Mouse (Mus musculus) common myeloid progenitor, adult 5-6 weeks (primary cell): ENCODE results near the gene Gm45837. TPM values are rescaled to one million over a fixed set of nuclear protein-coding genes. Genes with fewer than 3 reads are reported as not detected.

Experiments used
- ATAC-seq: replicated peaks from 2 replicates; pipeline ENCODE4 v1.8.0; 2016; ENCODE audit warnings: low read depth, mild to moderate bottlenecking, moderate TSS enrichment, inconsistent platforms; ENCODE audit not compliant: poor library complexity, severe bottlenecking
- total RNA-seq: library from RNA; stranded (forward); fragments of 200-1000, 187-1606 nt; gene quantifications from 2 replicates; pipeline ENCODE4 v1.2.3, GENCODE M21; 2017

Gm45837 gene
- total RNA-seq, 1 experiment from 2014 or later, result 6.5 TPM

DNA sequence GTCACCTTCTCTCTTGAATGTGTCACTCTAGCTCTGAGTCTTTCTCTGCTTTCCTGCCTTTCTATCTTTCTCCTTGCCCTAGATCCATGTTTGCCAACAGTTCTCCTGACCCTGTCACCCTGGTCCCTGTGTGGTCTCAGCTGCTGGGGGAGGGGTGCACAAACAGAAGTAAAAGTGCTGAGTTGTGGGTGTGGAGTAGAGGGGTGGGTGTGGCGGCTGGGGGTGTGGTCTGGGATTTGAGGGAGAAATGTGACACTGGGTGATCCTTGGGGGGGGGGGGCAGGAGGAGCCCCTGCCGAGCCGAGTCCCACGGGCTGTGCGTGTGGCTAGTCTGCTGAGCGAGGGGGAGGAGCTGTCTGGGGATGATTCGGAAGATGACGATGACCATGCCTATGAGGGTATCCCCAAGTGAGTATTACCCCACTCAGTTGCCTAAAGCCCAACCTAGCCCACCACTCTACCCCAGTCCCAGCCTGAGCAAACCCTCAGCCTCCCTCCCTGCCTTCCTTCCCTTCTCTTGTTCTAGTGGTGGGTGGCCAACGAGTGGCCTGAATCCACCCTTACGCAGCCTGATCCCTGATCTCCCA, 24.7 kb upstream of the Gm45837 start:
- no peak for ATAC-seq

DNA sequence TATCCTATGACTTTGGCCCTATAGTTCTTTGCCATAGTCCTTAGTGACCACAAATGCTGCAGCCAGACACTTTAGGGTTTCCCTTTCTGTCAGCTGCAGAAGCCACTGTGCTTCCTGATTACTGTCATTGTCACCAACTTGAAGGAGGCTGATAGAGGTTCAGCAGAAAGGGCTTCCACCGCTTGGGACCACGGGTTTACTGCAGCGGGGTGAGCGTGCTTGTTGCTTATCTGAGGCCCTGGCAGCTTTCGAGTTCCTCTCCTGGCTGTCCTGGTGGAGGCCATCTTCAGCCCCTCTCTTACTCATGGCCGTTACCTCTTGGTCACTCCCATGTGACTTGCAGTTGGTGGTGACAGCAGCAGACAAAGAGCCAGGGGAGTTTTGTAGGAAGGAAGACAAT, 21.4 kb upstream of the Gm45837 start:
- peak; percentile 71 for ATAC-seq

DNA sequence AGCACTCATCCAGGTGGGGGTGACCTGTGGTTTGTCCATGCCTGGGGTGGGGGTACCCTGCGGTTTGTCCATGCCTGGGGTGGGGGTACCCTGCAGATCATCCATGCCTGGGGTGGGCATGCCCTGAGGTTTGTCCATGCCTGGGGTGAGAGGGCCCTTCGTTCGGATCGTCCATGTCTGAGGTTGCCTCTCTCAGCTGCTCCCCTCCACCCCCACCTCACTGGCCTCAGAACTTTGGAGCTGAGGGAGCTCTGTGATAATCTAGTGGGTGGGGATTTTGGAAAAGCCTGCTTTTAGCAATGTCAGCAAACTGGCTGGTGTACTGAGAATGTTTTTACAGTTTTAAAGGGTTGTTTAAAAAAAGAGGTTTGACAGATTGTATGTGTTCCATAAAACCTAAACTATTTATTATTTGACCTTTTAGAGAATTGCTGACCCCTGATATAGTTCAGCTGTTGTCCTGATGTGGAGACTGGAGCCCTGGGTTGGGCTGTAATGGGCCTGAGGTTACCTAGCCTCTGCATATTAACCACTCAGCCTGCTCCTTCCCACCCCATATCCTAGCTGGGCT, 18.7 kb upstream of the Gm45837 start:
- ATAC-seq, result no peak

DNA sequence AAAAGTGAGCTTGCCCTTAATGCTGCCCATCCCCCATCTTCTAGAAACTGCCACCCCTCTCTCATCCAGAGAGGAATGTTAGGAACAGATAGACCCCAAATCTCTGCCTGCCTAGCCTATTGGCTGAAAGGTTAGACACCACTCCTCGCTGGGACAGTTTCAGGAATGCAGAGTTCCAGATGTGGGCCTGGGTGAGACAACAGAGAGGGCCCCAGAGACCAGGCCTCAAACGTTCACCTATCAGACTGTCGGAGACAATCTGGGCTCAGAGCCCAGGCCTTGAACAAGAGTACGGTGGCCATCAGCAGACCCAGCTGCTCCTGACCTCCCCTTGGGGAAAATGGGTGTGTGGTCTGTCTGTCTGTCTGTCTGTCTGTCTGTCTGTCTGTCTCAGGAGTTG, 17.7 kb upstream of the Gm45837 start:
- no peak for ATAC-seq

DNA sequence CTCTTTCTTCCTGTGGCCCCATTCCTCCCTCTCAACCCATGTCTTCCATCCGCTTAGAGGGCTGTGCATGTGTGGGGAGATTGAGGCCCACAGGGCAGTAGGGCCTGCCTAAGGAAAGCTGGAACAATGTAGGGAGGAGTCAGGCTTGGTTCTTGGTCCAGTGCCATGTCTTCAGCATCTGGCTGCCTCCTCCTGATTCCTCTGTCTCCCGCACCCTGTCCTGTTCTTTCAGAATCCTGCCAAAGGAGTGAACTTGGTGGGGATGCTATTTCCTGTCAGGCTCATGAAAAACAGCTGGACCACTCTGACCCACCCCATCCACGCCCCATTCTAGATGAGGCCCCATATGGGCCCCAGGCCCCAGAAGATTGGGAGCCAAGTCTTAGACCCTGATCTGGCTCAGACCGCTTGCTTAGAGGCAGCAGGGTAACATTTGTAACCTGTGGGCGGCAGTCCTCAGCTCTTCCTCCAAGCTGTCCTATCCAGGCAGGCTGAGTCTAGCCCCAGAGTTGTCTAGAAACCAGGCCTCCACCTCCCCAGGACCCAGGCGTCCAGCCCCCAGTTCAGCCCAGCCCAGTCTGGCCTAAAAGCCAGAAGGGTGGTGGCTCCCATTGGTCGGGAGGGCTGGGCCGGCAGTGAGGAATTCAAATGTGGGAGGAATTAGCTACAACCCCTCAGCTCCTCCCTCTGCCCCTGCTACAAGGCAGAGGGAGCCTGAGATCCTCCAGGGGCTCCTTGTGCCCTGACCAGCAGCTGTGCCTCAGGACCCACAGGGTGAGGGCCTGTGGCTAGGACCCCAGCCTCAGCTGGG, 16.8 kb upstream of the Gm45837 start:
- no peak for ATAC-seq

DNA sequence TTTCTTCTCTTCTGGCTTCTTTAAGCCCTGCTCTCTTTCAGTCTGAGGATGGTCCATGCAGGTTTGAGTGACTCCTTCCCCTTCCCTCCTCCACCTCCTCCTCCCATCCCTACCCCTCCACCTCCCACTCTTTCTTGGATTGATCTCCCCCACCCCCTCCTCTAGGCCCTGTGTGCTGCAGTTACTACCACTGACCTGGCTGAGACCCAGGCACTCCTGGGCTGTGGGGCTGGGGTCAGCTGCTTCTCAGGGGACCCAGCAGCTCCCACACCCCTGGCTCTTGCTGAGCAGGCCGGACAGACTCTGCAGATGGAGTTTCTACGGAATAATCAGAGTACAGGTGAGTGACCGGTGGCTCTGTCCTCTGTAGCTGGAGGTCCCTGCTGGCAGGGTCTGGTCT, 16.1 kb upstream of the Gm45837 start:
- ATAC-seq, result no peak

DNA sequence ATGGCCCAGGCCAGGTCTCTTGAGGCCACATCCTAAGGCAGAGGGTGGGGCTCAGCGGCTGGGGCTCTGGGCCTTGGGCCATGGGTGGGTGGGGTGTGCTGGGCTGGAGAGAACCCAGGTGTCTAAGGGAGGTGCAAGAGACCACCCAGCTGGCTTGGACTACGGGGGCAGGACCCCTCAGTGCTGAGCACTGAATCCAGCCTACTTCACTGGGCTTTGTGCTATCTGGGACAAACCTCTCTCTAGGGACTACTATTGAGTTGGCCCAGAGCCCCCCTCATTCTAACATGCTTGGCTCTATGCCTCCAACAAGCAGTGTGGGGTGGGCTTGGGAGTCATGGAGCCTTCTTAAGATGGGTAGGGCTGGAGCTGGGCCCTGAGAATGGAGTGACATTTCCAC, 15.2 kb upstream of the Gm45837 start:
- no peak for ATAC-seq

DNA sequence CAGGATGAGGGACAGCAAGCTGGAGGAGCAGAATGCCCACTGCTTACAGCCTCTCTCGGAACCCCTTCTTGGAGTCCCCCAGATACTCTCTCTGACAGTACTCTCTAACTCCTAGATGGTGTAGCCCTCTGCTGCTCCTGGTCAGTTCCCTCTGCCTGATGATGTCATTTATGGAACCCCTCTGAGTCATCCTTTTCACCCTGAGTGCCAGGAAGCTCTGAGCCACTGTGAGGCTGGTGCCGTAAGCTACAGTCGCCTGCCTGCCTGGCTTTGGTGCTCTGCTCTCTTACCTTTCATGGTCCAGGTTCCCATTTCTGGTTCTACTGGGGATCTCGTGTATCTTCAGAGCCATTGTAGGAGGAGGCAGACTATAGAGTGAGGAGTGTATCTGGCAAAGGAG, 13.5 kb upstream of the Gm45837 start:
- ATAC-seq, result no peak

DNA sequence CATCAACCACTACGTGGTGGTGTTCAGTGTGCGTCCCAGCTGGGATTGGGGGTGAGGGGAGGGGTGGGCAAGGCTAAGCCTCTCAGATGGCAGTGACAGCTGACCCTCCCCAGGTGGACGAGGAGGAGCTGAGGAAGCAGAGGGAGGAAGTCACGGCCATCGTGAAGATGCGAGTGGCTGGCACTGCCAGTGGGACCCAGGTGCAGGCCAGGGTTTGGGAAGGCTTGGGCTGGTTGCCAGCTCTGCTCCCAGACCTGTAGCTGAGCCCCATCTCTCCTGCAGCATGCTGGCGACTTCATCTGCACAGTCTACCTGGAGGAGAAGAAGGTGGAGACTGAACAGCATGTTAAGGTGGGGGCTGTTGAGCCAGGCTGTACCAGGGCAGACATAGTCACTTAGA, 9.2 kb upstream of the Gm45837 start:
- no peak for ATAC-seq

DNA sequence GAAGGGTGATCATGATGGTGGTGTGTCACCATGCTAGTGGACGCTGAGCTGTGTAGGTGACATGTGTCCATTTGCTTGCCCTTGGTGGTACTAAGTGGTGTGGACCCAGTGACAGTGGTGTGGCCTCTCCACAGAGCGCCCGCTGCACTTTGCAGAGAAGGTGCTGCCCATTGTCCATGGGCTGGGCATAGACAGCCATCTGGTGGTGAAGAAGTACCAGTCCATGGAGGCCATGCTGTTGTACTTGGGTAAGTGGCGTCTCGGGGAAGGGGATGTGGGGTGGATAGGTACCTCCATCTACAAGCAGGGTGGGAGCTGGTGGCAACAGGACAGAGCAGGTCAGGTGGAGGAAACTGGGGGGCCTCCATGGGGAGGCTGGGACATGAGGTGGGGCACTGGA, 6.9 kb upstream of the Gm45837 start:
- ATAC-seq, result no peak

DNA sequence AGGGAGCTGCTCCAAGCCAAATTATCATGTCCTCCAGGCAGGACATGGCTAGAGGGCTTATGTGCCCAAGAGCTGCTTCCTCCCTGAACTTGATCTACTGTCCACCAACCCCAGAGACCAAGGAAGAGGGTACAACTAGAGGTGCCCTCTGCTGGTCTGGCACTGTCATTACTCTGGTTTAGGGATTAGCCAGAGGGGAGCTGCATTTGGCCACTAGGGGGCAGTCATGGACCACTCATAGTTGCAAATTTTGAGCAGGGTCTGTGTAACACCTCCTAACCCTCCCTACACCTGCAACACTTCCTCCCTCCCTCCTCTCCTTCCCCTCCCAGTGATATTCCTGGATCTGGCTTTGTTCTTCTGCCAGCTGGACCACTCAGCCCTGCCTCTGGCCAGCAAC, 2.1 kb downstream of the Gm45837 start:
- peak; percentile 77 for ATAC-seq

DNA sequence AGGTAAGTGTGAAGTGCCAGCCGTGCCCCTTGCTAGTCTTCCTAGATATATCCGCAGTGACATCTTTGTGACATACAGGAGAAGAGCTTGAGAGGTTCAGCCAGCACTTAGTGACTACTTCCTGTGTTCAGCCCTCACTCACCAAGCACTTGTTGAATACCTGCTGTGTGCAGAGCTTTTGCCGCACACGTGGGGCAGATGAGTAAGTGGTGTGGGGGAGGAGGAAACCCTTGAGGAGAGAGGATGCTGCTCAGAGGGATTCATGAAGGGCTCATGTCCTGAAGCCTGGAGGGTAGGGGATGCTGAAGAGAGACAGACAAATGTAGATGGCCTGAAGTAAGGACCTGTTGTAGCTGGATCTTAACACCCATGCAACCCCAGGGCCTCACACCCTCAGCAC, 3.5 kb downstream of the Gm45837 start:
- ATAC-seq, result no peak

DNA sequence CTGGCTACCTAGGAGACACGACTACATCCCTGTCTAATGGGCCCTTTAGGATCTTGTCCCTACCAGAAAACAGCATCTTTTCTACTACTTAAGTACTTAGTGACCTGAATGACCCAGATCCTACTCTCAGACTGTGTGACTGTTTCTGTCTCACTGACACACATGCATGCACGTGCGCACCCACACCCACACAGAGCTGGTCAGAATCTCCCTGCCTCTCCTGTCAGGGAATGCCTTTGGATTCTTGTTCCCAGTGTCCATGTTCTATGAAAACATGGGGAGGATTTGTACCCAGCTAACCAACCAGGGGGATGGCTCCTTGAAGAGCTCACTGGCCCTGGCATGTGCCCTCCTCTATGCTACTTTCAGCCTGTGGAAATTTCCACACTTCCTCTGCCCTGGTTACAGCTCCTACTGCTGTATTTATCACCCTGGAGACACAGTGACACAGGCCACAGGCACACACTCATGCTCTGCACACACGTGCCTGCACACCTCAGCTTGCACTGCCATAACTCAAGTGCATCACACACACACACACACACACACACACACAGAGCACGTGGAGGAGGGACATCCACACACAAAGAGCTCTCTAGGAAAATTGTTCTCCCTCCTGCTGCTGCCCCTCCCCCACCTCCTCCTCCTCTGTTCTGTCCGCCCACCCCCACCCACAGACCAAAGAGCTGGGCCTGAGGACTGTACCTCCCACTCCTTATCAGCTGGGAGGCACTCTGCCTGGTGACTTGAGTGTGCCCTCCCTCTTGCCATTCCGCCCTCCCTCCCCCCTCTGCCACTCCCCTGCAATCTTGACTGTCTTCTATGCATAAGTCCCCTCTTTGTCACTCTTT, 4.2 kb downstream of the Gm45837 start:
- peak; percentile 63 for ATAC-seq

DNA sequence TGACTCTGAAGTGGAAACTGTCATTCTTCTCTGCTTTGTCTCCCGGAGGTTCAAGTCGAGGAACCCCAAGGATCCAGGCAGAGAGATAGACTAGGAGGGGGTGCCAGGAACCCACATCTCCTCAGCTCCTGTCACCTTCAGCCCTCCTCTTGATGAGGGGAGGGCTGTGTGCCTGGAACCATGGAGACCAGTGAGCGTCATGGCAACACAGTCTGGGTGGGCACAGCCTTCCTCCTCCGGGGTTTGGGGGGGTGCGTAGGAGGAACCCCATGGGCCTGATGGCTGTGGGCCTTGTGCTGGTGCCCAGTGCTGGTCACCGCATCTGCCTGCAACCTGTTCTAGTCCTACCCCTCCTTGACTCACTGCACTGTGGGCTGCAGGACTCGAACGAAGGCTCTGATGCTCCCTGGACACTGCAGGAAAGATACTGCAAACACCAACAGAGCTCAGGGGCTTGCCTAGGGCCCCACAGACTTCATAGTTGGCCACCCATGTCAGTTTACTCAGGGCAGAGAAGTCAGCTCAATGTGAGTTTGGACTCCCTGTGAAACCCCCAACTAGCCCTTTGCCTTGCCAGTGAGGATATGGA, 4.9 kb downstream of the Gm45837 start:
- ATAC-seq, result 0 out of 2 replicates have a peak, but pooled peaks have one; percentile 1

DNA sequence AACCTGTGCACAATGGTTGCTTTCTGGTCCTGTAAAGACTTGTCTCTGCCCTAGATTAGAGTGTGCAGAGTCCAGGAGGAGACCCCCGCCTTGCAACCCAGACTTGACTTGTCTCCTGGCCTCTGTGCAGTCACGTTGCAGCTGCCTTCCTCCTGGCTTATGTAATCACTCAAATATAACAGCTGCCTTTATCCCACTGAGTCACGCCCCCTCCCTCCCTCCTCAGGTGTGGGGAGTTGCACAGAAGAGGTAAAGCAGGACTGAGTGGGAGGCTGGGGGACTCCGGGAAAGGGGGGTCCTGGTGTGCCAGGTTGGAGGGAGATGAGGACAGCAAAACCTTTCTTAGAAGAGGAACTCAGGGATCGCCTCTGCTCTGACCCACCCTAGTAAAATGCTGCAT, 5.7 kb downstream of the Gm45837 start:
- ATAC-seq, result no peak

DNA sequence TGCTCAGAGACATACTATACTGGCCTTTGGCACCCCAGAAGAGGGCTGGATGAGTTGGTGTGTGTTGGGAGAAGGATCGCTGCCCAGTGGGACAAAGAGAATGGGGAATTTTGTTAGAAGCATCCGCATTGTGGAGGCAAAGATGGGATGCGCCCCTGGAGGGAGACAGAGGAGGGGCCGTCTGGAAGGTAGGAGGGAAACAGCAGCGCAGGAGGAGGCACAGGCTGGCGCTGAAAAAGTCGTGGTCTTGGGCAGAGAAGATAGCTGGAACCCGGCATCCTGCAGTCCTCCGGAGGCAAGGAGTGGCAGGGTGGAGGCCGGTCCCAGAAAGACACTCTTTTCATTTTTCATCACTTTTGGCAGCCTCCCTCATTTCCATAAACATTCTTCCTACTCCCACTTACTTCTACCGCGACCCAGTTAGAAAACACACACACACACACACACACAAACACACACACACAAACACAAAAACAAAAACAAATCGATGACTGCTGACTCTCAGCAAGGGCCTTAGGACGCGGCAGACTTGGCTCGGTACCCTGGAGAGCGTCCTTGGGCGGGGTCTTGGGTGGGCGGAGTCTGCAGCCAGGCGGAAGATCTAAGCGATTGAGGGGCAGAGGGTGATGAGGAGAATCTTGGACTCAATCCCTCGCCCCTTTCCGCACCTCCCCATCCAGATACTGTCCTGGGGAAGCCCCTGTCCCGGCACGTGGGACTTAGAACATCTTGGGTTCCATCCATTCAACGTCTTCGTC, 8.5 kb downstream of the Gm45837 start:
- ATAC-seq, result peak; percentile 34; the same call in 1 of the 2 replicates

DNA sequence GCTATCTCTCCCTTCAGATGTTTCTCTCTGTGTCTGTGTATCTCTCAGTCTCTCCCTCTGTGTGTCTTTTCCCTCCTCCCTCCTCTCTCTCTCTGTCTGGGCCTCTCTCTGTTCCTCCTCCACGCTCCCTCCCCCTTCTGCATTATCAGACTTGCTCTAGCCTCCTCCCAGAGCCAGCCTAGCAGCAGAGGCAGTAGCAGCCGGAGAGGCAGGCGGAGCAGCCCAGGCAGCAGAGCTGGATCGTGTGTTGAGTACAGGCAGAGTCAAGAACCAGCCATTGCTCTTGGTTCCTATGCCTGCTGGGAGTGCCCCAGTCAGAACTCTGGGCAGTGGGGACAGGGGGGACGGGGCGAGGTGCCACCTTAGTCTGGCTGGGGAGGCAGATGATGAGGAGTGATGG, 10.8 kb downstream of the Gm45837 start, which contains the start of gene Pde2a:
Pde2a (plus strand) TSS at position 163 of the 400 bp plus-strand sequence.
- ATAC-seq, result no peak; the same call in 1 of the 2 replicates

DNA sequence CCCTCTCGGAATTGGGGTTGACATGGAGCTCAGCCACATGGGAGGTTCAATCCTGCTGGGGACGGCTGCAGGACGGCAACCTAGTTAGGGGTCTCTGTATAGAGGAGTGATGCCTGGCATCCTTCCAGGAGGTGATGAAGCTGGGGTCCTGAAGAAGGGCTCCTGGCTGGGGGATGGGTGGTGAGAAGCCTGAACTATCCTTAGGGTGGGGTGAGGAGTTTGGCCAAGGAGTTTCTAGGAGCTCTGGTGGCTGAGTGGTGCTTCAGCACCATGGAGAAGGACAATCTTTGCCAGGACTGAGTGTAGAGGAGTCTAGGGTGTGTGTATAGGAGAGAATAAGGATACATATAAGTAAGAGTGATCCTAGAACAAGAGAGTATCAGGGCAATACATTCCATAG, 11.4 kb downstream of the Gm45837 start:
- peak; percentile 20; the same call in 1 of the 2 replicates for ATAC-seq

DNA sequence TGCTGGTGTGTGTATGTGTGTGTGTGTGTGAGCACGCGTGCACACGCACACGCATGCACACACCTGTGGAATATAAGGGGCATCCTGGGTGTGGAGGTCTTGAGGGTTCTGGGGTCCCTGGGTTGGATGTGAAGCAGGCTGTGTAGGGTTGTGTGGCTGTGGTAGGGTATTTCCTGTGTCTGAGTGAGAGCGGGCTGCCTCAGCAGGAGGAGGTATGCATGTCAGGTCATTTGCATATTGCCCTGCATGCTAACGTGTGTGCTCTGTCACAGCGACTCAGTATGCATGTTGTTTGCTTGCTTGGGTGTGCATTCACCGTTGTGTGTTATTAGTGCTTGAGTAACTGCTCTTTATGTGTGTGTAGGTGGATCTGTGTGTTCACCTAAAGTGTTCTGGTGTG, 12.0 kb downstream of the Gm45837 start:
- no peak for ATAC-seq
